ENCODE assay signal across 7 mouse cellular contexts in genomic region chr7:109170441-109170820, GRCm38 (mm10). TPM values are rescaled to one million over a fixed set of nuclear protein-coding genes. Genes with fewer than 3 reads are reported as not detected.
DNase-seq lines count a peak whose midpoint lies in the region; ATAC-seq and TF ChIP-seq lines count a peak whose summit lies in the region.

No protein-coding gene starts in this region.

- no peak overlapping the region for H3K27ac ChIP-seq in embryonic facial prominence, embryonic 15.5 days (replicated peaks)
- H3K27ac ChIP-seq in limb, embryonic 13.5 days: no peak overlapping the region
- peak overlapping the region; percentile 91 for H3K27ac ChIP-seq in midbrain, embryonic 15.5 days

- 0% methylated on average over 17 of the region's 17 CpGs for WGBS in embryonic facial prominence, embryonic 15.5 days
- under 1% methylated on average over 17 of the region's 17 CpGs for WGBS in limb, embryonic 13.5 days
- WGBS in midbrain, embryonic 15.5 days: under 1% methylated on average over 17 of the region's 17 CpGs

- TF ChIP-seq CTCF in brain, embryonic 14.5 days (IDR thresholded peaks at IDR 0.05; ENCODE audit: borderline replicate concordance, extremely low read depth, insufficient read depth, insufficient read length): peak; percentile 96

- H3K4me2 ChIP-seq in embryonic facial prominence, embryonic 15.5 days (replicated peaks): peak overlapping the region; percentile 99
- H3K4me2 ChIP-seq in limb, embryonic 13.5 days (replicated peaks): peak overlapping the region; percentile 99
- H3K4me2 ChIP-seq in midbrain, embryonic 15.5 days: peak overlapping the region; percentile 94

- TF ChIP-seq POLR2A in brain, embryonic 14.5 days (IDR thresholded peaks at IDR 0.05; ENCODE audit: borderline replicate concordance, extremely low read depth, insufficient read depth, insufficient read length, poor library complexity, severe bottlenecking): peak; percentile 42; the same call in 1 of the 2 replicates

- peak overlapping the region; percentile 54 for H3K4me3 ChIP-seq in embryonic facial prominence, embryonic 15.5 days (replicated peaks)
- H3K4me3 ChIP-seq in limb, embryonic 13.5 days: peak overlapping the region; percentile 57
- peak overlapping the region; percentile 75 for H3K4me3 ChIP-seq in midbrain, embryonic 15.5 days

- 0 out of 2 replicates have a peak, but pooled peaks have one; percentile 26 for ATAC-seq in embryonic facial prominence, embryonic 15.5 days (ENCODE audit: insufficient number of reproducible peaks, low FRiP score, low TSS enrichment, low read depth)
- peak; percentile 34; the same call in 1 of the 2 replicates for ATAC-seq in limb, embryonic 13.5 days (ENCODE audit: low FRiP score, low read depth)
- ATAC-seq in midbrain, embryonic 15.5 days (replicated peaks): peak; percentile 63

- DNase-seq in brain, embryonic 14.5 days (ENCODE audit: low read depth): peak; percentile 94
- DNase-seq in heart, adult 9 months (ENCODE audit: low spot score in 2 of 2): peak; percentile 65 to 70
- peak; percentile 72 for DNase-seq in kidney, adult 9 months
- peak; percentile 11 to 28 for DNase-seq in spleen, postnatal 36 days (ENCODE audit: low spot score in 2 of 2)

- peaks cover 53% of the 10 kb centered on the region for H3K27me3 ChIP-seq in embryonic facial prominence, embryonic 15.5 days
- H3K27me3 ChIP-seq in limb, embryonic 13.5 days: peaks cover 70% of the 10 kb centered on the region
- no peaks in the 10 kb centered on the region; the same call in 1 of the 2 replicates for H3K27me3 ChIP-seq in midbrain, embryonic 15.5 days (replicated peaks)

- H3K9me3 ChIP-seq in embryonic facial prominence, embryonic 15.5 days (replicated peaks): no peaks in the 10 kb centered on the region
- H3K9me3 ChIP-seq in limb, embryonic 13.5 days: no peaks in the 10 kb centered on the region
- H3K9me3 ChIP-seq in midbrain, embryonic 15.5 days: no peaks in the 10 kb centered on the region

- H3K9ac ChIP-seq in embryonic facial prominence, embryonic 15.5 days: no peak overlapping the region
- H3K9ac ChIP-seq in limb, embryonic 13.5 days: no peak overlapping the region
- H3K9ac ChIP-seq in midbrain, embryonic 15.5 days: peak overlapping the region; percentile 85

- no peaks in the 10 kb centered on the region for H3K36me3 ChIP-seq in embryonic facial prominence, embryonic 15.5 days
- no peaks in the 10 kb centered on the region for H3K36me3 ChIP-seq in limb, embryonic 13.5 days
- H3K36me3 ChIP-seq in midbrain, embryonic 15.5 days (replicated peaks): no peaks in the 10 kb centered on the region

- peaks cover 25% of the 10 kb centered on the region for H3K4me1 ChIP-seq in embryonic facial prominence, embryonic 15.5 days
- peaks cover 21% of the 10 kb centered on the region for H3K4me1 ChIP-seq in limb, embryonic 13.5 days
- H3K4me1 ChIP-seq in midbrain, embryonic 15.5 days: peaks cover 77% of the 10 kb centered on the region

RNA-seq across cellular contexts. Expression of gene Lmo1, which starts 4.6 kb away (rescaled TPM):
- polyA plus RNA-seq in brain, embryonic 14.5 days (2012; rRNA removed): 131 and 176 TPM in 2 replicates
- 82.9 and 91.6 TPM in 2 replicates for polyA plus RNA-seq in embryonic facial prominence, embryonic 15.5 days (2015; fragmentation: Nextera tagmentation; extraction: Ambion mirVana)
- polyA plus RNA-seq in limb, embryonic 13.5 days (2015; fragmentation: Nextera tagmentation; extraction: Ambion mirVana): 14.4 and 16.9 TPM in 2 replicates
- polyA plus RNA-seq in midbrain, embryonic 15.5 days (2015; fragmentation: Nextera tagmentation; extraction: Ambion mirVana): 153 and 155 TPM in 2 replicates

Comparison
In these comparisons a context has a peak if more than half of its experiments do, and no peak if none do; other contexts are left out.
1. DNase-seq: peak in every context shown above with its lines; median percentile 94 in brain, embryonic 14.5 days; 72 in kidney, adult 9 months; 68 in heart, adult 9 months; 20 in spleen, postnatal 36 days.